Mouse (Mus musculus): Measurements from ENCODE around the gene Adh1. TPM values are rescaled to one million over a fixed set of nuclear protein-coding genes. Genes with fewer than 3 reads are reported as not detected.

Gene Adh1
- polyA plus RNA-seq, 1 experiment from 2014 or later = 1.3 TPM

DNA sequence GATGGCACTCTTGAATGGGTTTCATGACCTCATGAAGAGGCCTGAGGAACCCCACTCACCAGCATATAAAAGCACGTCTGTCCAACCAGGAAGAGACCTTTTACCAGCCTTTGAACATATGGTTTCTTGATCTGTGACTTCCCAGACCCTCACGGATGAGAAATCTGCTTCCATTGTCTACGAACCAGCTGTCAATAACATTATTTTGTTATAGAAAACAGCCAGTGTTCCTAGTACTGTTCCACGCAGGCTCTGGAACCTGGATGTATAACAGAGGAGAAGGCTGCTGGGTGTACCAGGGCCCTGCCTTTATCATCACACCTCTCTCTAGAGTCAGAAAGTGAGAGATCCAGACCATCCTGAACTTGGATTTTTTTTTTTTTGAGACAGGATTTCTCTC, 13.6 kb upstream of the Adh1 start:
- ATAC-seq (ENCODE audit: low FRiP score) (no peak), DNase-seq (ENCODE audit: low spot score) (no peak)
- H3K4me3 ChIP-seq (replicated peaks; ENCODE audit: low read length) = no peak overlapping the region
- no peaks in the 10 kb centered on the region for H3K27me3 ChIP-seq (ENCODE audit: control insufficient read depth, insufficient read depth, low read length)
- 0 out of 2 replicates have a peak, but pooled peaks cover 3% of the 10 kb centered on the region for H3K4me1 ChIP-seq (replicated peaks; ENCODE audit: control insufficient read depth, insufficient read depth, low read length)
- no peaks in the 10 kb centered on the region for H3K9me3 ChIP-seq (ENCODE audit: control insufficient read depth, low read length)
- H3K9ac ChIP-seq = no peak overlapping the region
- H3K4me2 ChIP-seq (replicated peaks) = no peak overlapping the region
- H3K36me3 ChIP-seq (replicated peaks; ENCODE audit: control insufficient read depth, insufficient read depth) = no peaks in the 10 kb centered on the region
- WGBS = 79% methylated on average over 4 of the region's 4 CpGs
- no peak overlapping the region for H3K27ac ChIP-seq

DNA sequence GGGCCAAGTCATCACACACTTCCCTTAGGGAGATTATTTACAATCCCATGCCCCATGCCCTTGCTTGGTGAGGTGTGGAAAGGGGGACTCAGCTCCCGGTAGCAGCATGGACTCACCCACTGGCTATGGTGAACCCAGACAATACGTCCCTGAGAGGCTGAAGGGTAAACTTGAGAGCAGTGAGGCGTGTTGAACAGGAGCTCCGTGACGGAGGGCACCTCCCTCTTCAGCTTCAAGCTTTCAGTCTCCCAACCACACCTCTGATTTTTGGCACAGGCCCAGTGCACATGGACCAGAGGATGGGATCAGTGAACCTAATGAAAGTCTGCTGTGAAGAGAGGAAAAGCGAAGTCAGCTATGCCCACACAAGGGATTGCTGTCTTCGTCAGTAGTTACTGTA, 12.8 kb upstream of the Adh1 start:
- DNase-seq (ENCODE audit: low spot score) = no peak
- Histone ChIP-seq H3K9ac (no peak overlapping the region), H3K27me3 (ENCODE audit: control insufficient read depth, insufficient read depth, low read length) (no peaks in the 10 kb centered on the region), H3K4me3 (replicated peaks; ENCODE audit: low read length) (no peak overlapping the region), H3K27ac (no peak overlapping the region), H3K36me3 (replicated peaks; ENCODE audit: control insufficient read depth, insufficient read depth) (no peaks in the 10 kb centered on the region), H3K4me2 (replicated peaks) (no peak overlapping the region), H3K9me3 (ENCODE audit: control insufficient read depth, low read length) (no peaks in the 10 kb centered on the region), H3K4me1 (replicated peaks; ENCODE audit: control insufficient read depth, insufficient read depth, low read length) (no peaks in the 10 kb centered on the region)
- WGBS = 72% methylated on average over 7 of the region's 7 CpGs
- no peak for ATAC-seq (ENCODE audit: low FRiP score)

DNA sequence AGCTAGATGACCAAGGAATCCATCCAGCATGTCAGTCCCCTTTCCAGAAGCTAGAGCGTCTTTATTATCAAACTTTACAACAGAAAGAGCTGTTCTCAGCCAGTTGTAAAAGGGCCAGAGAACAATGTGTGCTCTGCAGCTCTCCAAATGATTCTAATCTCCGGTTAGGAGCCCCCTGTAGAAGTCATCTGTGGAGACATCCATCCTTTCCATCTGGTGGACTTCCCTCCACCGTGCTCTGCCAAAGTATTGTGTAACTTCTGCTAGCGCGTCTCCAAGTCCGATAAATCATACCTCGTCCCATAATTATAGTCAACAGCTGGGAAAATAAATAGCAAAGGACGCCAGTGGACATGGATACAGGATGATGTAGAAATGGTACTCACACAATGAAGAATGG, 12.0 kb upstream of the Adh1 start:
- Histone ChIP-seq H3K27me3 (ENCODE audit: control insufficient read depth, insufficient read depth, low read length) (no peaks in the 10 kb centered on the region), H3K4me2 (replicated peaks) (no peak overlapping the region), H3K4me3 (replicated peaks; ENCODE audit: low read length) (no peak overlapping the region), H3K4me1 (replicated peaks; ENCODE audit: control insufficient read depth, insufficient read depth, low read length) (no peaks in the 10 kb centered on the region), H3K9me3 (ENCODE audit: control insufficient read depth, low read length) (no peaks in the 10 kb centered on the region), H3K27ac (no peak overlapping the region), H3K9ac (no peak overlapping the region), H3K36me3 (replicated peaks; ENCODE audit: control insufficient read depth, insufficient read depth) (no peaks in the 10 kb centered on the region)
- WGBS = 94% methylated on average over 8 of the region's 8 CpGs
- ATAC-seq (ENCODE audit: low FRiP score) = no peak
- DNase-seq (ENCODE audit: low spot score) = no peak

DNA sequence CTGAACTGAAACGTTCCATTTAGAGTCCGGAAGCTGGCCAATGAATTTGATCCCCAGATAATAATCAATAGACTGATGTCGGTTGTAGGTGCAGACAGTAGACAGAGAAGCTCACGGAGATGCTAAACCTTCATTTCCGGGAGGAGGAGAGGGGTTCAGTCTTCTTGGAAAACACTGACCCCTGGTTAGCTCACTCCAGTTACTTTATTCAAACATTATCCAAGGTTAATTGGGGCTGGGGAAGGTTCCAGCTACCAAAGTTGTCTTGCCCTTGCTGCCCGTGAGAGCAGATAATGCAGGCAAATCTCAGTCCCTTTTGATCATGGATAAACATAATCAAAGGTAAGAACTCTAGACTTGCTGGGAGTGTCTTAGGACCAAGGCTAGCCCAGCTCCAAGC, 9.6 kb upstream of the Adh1 start:
- no peaks in the 10 kb centered on the region for H3K36me3 ChIP-seq (replicated peaks; ENCODE audit: control insufficient read depth, insufficient read depth)
- H3K27me3 ChIP-seq (ENCODE audit: control insufficient read depth, insufficient read depth, low read length) = no peaks in the 10 kb centered on the region
- no peak overlapping the region for H3K4me3 ChIP-seq (replicated peaks; ENCODE audit: low read length)
- DNase-seq (ENCODE audit: low spot score) = no peak
- H3K9me3 ChIP-seq (ENCODE audit: control insufficient read depth, low read length) = no peaks in the 10 kb centered on the region
- H3K4me1 ChIP-seq (replicated peaks; ENCODE audit: control insufficient read depth, insufficient read depth, low read length) = no peaks in the 10 kb centered on the region
- no peak overlapping the region for H3K9ac ChIP-seq
- WGBS = 90% methylated on average over 6 of the region's 6 CpGs
- H3K4me2 ChIP-seq (replicated peaks) = no peak overlapping the region
- no peak for ATAC-seq (ENCODE audit: low FRiP score)
- H3K27ac ChIP-seq = no peak overlapping the region

DNA sequence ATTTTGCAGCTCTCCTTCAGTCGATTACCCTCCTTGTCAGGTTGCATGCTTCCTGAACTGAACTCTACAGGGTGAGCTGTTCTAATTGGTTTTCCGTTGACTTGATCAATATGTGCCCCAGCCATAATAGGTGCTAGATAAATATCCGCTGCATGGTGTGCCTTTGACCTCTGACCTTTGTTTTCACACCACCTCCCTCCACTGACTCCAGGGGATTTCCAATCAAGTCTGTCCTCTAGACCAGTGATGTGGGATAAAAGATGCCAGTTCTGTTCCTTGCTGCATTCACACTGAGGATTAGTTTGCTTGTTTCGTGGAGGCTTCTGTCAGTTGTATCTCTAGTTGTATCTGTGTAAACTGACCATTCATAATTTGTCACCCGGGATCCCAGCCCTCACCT, 6.6 kb upstream of the Adh1 start:
- ATAC-seq (ENCODE audit: low FRiP score) (no peak), DNase-seq (ENCODE audit: low spot score) (no peak)
- Histone ChIP-seq H3K9ac (no peak overlapping the region), H3K9me3 (ENCODE audit: control insufficient read depth, low read length) (no peaks in the 10 kb centered on the region), H3K4me2 (replicated peaks) (no peak overlapping the region), H3K4me1 (replicated peaks; ENCODE audit: control insufficient read depth, insufficient read depth, low read length) (no peaks in the 10 kb centered on the region), H3K27ac (no peak overlapping the region), H3K36me3 (replicated peaks; ENCODE audit: control insufficient read depth, insufficient read depth) (no peaks in the 10 kb centered on the region), H3K4me3 (replicated peaks; ENCODE audit: low read length) (no peak overlapping the region), H3K27me3 (ENCODE audit: control insufficient read depth, insufficient read depth, low read length) (no peaks in the 10 kb centered on the region)
- 57% methylated on average over 5 of the region's 5 CpGs for WGBS

DNA sequence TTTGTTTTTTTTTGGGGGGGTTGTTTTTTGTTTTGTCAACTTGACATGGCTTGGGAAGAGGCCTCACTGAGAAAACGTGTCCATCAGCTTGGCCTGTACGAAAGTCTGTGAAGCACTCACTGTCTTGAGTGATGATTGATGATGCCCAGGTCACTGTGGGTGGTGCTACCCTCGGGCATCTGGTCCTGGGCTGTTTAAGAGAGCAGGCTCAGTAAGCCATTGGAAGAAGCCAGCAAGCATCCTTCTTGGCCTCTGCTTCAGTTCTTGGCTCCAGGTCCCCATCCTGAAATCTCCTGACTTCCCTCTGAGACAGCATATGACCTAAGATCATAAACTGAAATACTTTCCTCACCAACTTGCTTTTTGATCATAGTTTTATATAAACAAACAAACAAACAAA, 5.4 kb upstream of the Adh1 start:
- no peaks in the 10 kb centered on the region for H3K27me3 ChIP-seq (ENCODE audit: control insufficient read depth, insufficient read depth, low read length)
- no peak overlapping the region for H3K27ac ChIP-seq
- H3K36me3 ChIP-seq (replicated peaks; ENCODE audit: control insufficient read depth, insufficient read depth) = no peaks in the 10 kb centered on the region
- no peak overlapping the region for H3K4me3 ChIP-seq (replicated peaks; ENCODE audit: low read length)
- 48% methylated on average over 3 of the region's 3 CpGs for WGBS
- H3K9me3 ChIP-seq (ENCODE audit: control insufficient read depth, low read length) = no peaks in the 10 kb centered on the region
- H3K9ac ChIP-seq = no peak overlapping the region
- H3K4me1 ChIP-seq (replicated peaks; ENCODE audit: control insufficient read depth, insufficient read depth, low read length) = no peaks in the 10 kb centered on the region
- ATAC-seq (ENCODE audit: low FRiP score) (no peak), DNase-seq (ENCODE audit: low spot score) (no peak)
- no peak overlapping the region for H3K4me2 ChIP-seq (replicated peaks)

DNA sequence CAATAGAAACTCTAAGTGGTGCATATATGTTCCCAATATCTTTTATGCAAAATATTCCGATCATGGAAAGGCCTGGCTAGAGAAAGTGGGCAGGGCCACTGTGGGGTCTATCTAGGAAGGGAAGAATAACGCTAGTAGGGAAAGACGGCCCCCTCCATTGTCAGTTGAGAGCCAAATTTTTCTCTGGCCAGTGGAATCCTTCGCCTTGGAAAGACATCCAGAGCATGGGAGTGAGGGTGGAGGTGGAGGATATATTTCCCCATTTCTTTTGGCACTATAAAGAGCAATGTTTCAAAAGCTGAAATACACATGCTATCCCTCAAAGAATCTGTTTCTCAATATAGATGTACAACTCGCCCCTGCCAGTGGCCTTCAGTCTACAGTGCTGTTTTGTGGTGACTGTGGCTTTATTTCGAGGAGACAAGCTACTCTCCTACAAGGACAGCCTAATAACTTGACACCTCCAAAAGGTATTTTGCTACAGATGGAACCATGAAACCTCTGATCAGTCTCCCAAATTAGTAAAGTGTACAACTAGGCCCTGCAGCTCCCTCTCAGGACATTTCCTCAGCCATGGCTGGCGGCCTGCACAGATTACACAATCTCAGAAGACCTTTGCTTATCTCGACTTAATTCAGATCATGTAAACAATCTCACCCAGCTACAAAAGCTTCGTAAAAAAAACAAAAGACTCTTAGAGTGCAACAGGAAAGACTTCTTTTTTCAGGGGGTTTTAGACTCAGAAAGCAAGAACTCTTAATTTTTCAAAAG, 4.8 kb upstream of the Adh1 start:
- Histone ChIP-seq H3K27me3 (ENCODE audit: control insufficient read depth, insufficient read depth, low read length) (no peaks in the 10 kb centered on the region), H3K4me1 (replicated peaks; ENCODE audit: control insufficient read depth, insufficient read depth, low read length) (no peaks in the 10 kb centered on the region), H3K4me2 (replicated peaks) (no peak overlapping the region), H3K9ac (no peak overlapping the region), H3K4me3 (replicated peaks; ENCODE audit: low read length) (no peak overlapping the region), H3K36me3 (replicated peaks; ENCODE audit: control insufficient read depth, insufficient read depth) (no peaks in the 10 kb centered on the region), H3K9me3 (ENCODE audit: control insufficient read depth, low read length) (no peaks in the 10 kb centered on the region), H3K27ac (no peak overlapping the region)
- ATAC-seq (ENCODE audit: low FRiP score) = no peak
- DNase-seq (ENCODE audit: low spot score) = no peak
- 81% methylated on average over 9 of the region's 9 CpGs for WGBS

DNA sequence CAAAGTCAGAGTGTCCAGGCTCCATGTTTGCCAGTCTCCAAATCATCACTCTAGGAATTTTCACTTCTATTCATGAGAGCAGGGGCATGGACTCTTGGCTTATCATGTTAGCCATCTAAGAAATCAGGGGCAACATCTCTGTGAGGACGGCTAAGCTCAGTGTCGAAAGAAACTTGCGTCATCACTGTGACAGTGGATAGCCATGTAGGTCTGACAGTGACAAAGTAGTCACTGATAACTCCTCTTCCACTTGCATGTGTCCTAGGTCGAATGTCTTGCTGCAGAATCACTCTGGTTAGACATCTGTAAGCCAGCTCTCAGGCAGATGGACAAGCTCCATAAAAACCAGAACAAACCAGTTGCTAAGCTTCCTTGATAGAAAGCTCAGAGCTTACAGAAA, 1.8 kb downstream of the Adh1 start:
- 81% methylated on average over 4 of the region's 4 CpGs for WGBS
- ATAC-seq (ENCODE audit: low FRiP score) = no peak
- Histone ChIP-seq H3K4me2 (replicated peaks) (no peak overlapping the region), H3K27ac (no peak overlapping the region), H3K9ac (no peak overlapping the region), H3K9me3 (ENCODE audit: control insufficient read depth, low read length) (no peaks in the 10 kb centered on the region), H3K27me3 (ENCODE audit: control insufficient read depth, insufficient read depth, low read length) (no peaks in the 10 kb centered on the region), H3K4me3 (replicated peaks; ENCODE audit: low read length) (no peak overlapping the region), H3K4me1 (replicated peaks; ENCODE audit: control insufficient read depth, insufficient read depth, low read length) (no peaks in the 10 kb centered on the region), H3K36me3 (replicated peaks; ENCODE audit: control insufficient read depth, insufficient read depth) (no peaks in the 10 kb centered on the region)
- DNase-seq (ENCODE audit: low spot score) = no peak

DNA sequence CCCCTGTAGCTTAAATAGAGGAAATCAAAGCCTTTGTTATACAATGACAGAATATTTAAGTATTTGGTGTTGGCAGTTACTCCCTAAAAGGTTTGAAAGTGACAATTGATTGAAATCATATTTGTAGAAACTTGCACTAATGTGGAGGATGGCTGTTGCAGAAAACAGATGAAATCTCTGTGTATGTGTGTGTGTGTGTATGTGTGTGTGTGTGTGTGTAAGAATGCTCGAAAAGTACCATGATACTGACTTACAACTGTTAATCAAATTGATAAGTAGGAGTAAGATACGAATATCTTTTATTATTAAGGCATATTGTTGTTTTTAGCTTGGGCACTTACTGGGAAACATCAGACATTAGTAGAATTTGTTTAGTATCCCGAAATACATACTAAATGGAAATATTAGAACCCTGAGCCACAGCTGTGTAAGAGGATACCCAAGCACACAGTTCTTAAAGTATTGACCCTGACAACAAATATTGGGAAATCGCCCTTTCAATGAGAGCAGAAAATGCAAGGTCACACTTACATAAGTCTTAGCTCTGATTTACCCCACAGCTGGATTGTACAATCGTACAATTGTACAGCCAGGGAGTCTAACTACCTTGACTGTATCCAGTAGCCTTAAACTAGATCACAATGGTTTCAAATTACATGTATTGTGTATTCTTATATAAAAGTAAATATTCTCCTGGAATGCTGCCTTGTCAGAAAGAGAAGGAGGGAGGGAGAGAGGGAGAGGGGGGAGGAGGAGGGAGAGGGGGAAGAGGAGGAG, 2.6 kb downstream of the Adh1 start:
- DNase-seq (ENCODE audit: low spot score) = no peak
- Histone ChIP-seq H3K27me3 (ENCODE audit: control insufficient read depth, insufficient read depth, low read length) (no peaks in the 10 kb centered on the region), H3K9ac (no peak overlapping the region), H3K4me3 (replicated peaks; ENCODE audit: low read length) (no peak overlapping the region), H3K4me1 (replicated peaks; ENCODE audit: control insufficient read depth, insufficient read depth, low read length) (no peaks in the 10 kb centered on the region), H3K4me2 (replicated peaks) (no peak overlapping the region), H3K27ac (no peak overlapping the region), H3K9me3 (ENCODE audit: control insufficient read depth, low read length) (no peaks in the 10 kb centered on the region), H3K36me3 (replicated peaks; ENCODE audit: control insufficient read depth, insufficient read depth) (no peaks in the 10 kb centered on the region)
- no peak for ATAC-seq (ENCODE audit: low FRiP score)
- 87% methylated on average over 5 of the region's 5 CpGs for WGBS
